Mouse (Mus musculus): ENCODE measurements at regions not wholly inside any gene's neighbourhood (a gene's known extent, or its start where the extent isn't known, plus 50 kb on each side); places are given as distances from the start of the nearest gene placed in this dataset.

GRCm38 (mm10) chr8:49845575-49845974 is 1001.8 kb upstream of the Tenm3 start:
- no peak overlapping the region for H3K9ac ChIP-seq (replicated peaks; ENCODE audit: low read depth, low read length)
- no peaks in the 10 kb centered on the region for H3K36me3 ChIP-seq (ENCODE audit: control insufficient read depth, insufficient read depth, low read length)
- H3K4me1 ChIP-seq (ENCODE audit: control insufficient read depth, insufficient read depth, low read length), result no peaks in the 10 kb centered on the region
- no peaks in the 10 kb centered on the region for H3K9me3 ChIP-seq (ENCODE audit: control insufficient read depth, low read length)
- no peak for ATAC-seq (ENCODE audit: low read depth)
- no peak overlapping the region for H3K4me3 ChIP-seq (ENCODE audit: low read depth, low read length)
- no peak overlapping the region for H3K27ac ChIP-seq (ENCODE audit: low read depth, low read length)
- no peak overlapping the region for H3K4me2 ChIP-seq (ENCODE audit: low read depth, low read length)
- 83% methylated on average over 3 of the region's 3 CpGs for WGBS
- H3K27me3 ChIP-seq (ENCODE audit: control insufficient read depth, insufficient read depth, low read length), result no peaks in the 10 kb centered on the region

GRCm38 (mm10) chr8:49831970-49832369 is 988.2 kb upstream of the Tenm3 start:
- Histone ChIP-seq H3K36me3 (ENCODE audit: control insufficient read depth, insufficient read depth, low read length) (no peaks in the 10 kb centered on the region), H3K9me3 (ENCODE audit: control insufficient read depth, low read length) (no peaks in the 10 kb centered on the region), H3K27me3 (ENCODE audit: control insufficient read depth, insufficient read depth, low read length) (no peaks in the 10 kb centered on the region), H3K4me3 (ENCODE audit: low read depth, low read length) (no peak overlapping the region), H3K9ac (replicated peaks; ENCODE audit: low read depth, low read length) (no peak overlapping the region), H3K4me1 (ENCODE audit: control insufficient read depth, insufficient read depth, low read length) (no peaks in the 10 kb centered on the region), H3K4me2 (ENCODE audit: low read depth, low read length) (no peak overlapping the region), H3K27ac (ENCODE audit: low read depth, low read length) (no peak overlapping the region)
- ATAC-seq (ENCODE audit: low read depth), result no peak

GRCm38 (mm10) chr8:49829345-49829744 is 985.6 kb upstream of the Tenm3 start:
- H3K9ac ChIP-seq (replicated peaks; ENCODE audit: low read depth, low read length), result no peak overlapping the region
- H3K36me3 ChIP-seq (ENCODE audit: control insufficient read depth, insufficient read depth, low read length), result no peaks in the 10 kb centered on the region
- WGBS, result 23% methylated on average over 2 of the region's 2 CpGs
- no peak overlapping the region for H3K4me2 ChIP-seq (ENCODE audit: low read depth, low read length)
- H3K27ac ChIP-seq (ENCODE audit: low read depth, low read length), result no peak overlapping the region
- H3K9me3 ChIP-seq (ENCODE audit: control insufficient read depth, low read length), result no peaks in the 10 kb centered on the region
- ATAC-seq (ENCODE audit: low read depth), result no peak; the same call in 1 of the 2 replicates
- no peaks in the 10 kb centered on the region for H3K4me1 ChIP-seq (ENCODE audit: control insufficient read depth, insufficient read depth, low read length)
- no peak overlapping the region for H3K4me3 ChIP-seq (ENCODE audit: low read depth, low read length)
- no peaks in the 10 kb centered on the region for H3K27me3 ChIP-seq (ENCODE audit: control insufficient read depth, insufficient read depth, low read length)

GRCm38 (mm10) chr8:49826231-49826630 is 982.5 kb upstream of the Tenm3 start:
- no peaks in the 10 kb centered on the region for H3K9me3 ChIP-seq (ENCODE audit: control insufficient read depth, low read length)
- H3K27ac ChIP-seq (ENCODE audit: low read depth, low read length), result no peak overlapping the region
- ATAC-seq (ENCODE audit: low read depth), result no peak

GRCm38 (mm10) chr8:49825000-49825399 is 981.2 kb upstream of the Tenm3 start:
- 70% methylated on average over 5 of the region's 5 CpGs for WGBS
- H3K9ac ChIP-seq (replicated peaks; ENCODE audit: low read depth, low read length), result no peak overlapping the region
- H3K4me1 ChIP-seq (ENCODE audit: control insufficient read depth, insufficient read depth, low read length), result no peaks in the 10 kb centered on the region
- H3K9me3 ChIP-seq (ENCODE audit: control insufficient read depth, low read length), result no peaks in the 10 kb centered on the region
- no peaks in the 10 kb centered on the region for H3K36me3 ChIP-seq (ENCODE audit: control insufficient read depth, insufficient read depth, low read length)
- no peak overlapping the region for H3K4me3 ChIP-seq (ENCODE audit: low read depth, low read length)
- no peak overlapping the region for H3K4me2 ChIP-seq (ENCODE audit: low read depth, low read length)
- H3K27ac ChIP-seq (ENCODE audit: low read depth, low read length), result no peak overlapping the region
- no peak for ATAC-seq (ENCODE audit: low read depth)
- H3K27me3 ChIP-seq (ENCODE audit: control insufficient read depth, insufficient read depth, low read length), result no peaks in the 10 kb centered on the region

More at GRCm38 (mm10) chr8:49826231-49826630, 982.5 kb upstream of the Tenm3 start:
- H3K4me2 ChIP-seq (ENCODE audit: low read depth, low read length), result no peak overlapping the region
- H3K4me3 ChIP-seq (ENCODE audit: low read depth, low read length), result no peak overlapping the region
- no peak overlapping the region for H3K9ac ChIP-seq (replicated peaks; ENCODE audit: low read depth, low read length)
- H3K36me3 ChIP-seq (ENCODE audit: control insufficient read depth, insufficient read depth, low read length), result no peaks in the 10 kb centered on the region
- no peaks in the 10 kb centered on the region for H3K4me1 ChIP-seq (ENCODE audit: control insufficient read depth, insufficient read depth, low read length)
- H3K27me3 ChIP-seq (ENCODE audit: control insufficient read depth, insufficient read depth, low read length), result no peaks in the 10 kb centered on the region

- Histone ChIP-seq H3K4me1 (ENCODE audit: control insufficient read depth, insufficient read depth, low read length) (no peaks in the 10 kb centered on the region), H3K9ac (replicated peaks; ENCODE audit: low read depth, low read length) (no peak overlapping the region), H3K4me2 (ENCODE audit: low read depth, low read length) (no peak overlapping the region), H3K4me3 (ENCODE audit: low read depth, low read length) (no peak overlapping the region), H3K36me3 (ENCODE audit: control insufficient read depth, insufficient read depth, low read length) (no peaks in the 10 kb centered on the region), H3K27me3 (ENCODE audit: control insufficient read depth, insufficient read depth, low read length) (no peaks in the 10 kb centered on the region), H3K27ac (ENCODE audit: low read depth, low read length) (no peak overlapping the region), H3K9me3 (ENCODE audit: control insufficient read depth, low read length) (no peaks in the 10 kb centered on the region)
- ATAC-seq (ENCODE audit: low read depth), result no peak; the same call in 1 of the 2 replicates
- 33% methylated on average over 2 of the region's 2 CpGs for WGBS
Measured at GRCm38 (mm10) chr8:49822791-49823190, 979.0 kb upstream of the Tenm3 start.

GRCm38 (mm10) chr8:49799236-49799635 is 955.5 kb upstream of the Tenm3 start:
- Histone ChIP-seq H3K4me3 (ENCODE audit: low read depth, low read length) (no peak overlapping the region), H3K9me3 (ENCODE audit: control insufficient read depth, low read length) (no peaks in the 10 kb centered on the region), H3K4me2 (ENCODE audit: low read depth, low read length) (no peak overlapping the region), H3K27me3 (ENCODE audit: control insufficient read depth, insufficient read depth, low read length) (no peaks in the 10 kb centered on the region), H3K27ac (ENCODE audit: low read depth, low read length) (no peak overlapping the region), H3K4me1 (ENCODE audit: control insufficient read depth, insufficient read depth, low read length) (0 out of 2 replicates have a peak, but pooled peaks cover 4% of the 10 kb centered on the region), H3K9ac (replicated peaks; ENCODE audit: low read depth, low read length) (no peak overlapping the region), H3K36me3 (ENCODE audit: control insufficient read depth, insufficient read depth, low read length) (no peaks in the 10 kb centered on the region)
- 83% methylated on average over 2 of the region's 2 CpGs for WGBS
- ATAC-seq (ENCODE audit: low read depth), result no peak

- H3K27ac ChIP-seq (ENCODE audit: low read depth, low read length), result no peak overlapping the region
- 0 out of 2 replicates have a peak, but pooled peaks cover 4% of the 10 kb centered on the region for H3K4me1 ChIP-seq (ENCODE audit: control insufficient read depth, insufficient read depth, low read length)
- no peak overlapping the region for H3K9ac ChIP-seq (replicated peaks; ENCODE audit: low read depth, low read length)
- ATAC-seq (ENCODE audit: low read depth), result no peak
- no peak overlapping the region for H3K4me3 ChIP-seq (ENCODE audit: low read depth, low read length)
- H3K4me2 ChIP-seq (ENCODE audit: low read depth, low read length), result no peak overlapping the region
- WGBS, result 46% methylated on average over 3 of the region's 3 CpGs
- no peaks in the 10 kb centered on the region for H3K9me3 ChIP-seq (ENCODE audit: control insufficient read depth, low read length)
- no peaks in the 10 kb centered on the region for H3K27me3 ChIP-seq (ENCODE audit: control insufficient read depth, insufficient read depth, low read length)
- H3K36me3 ChIP-seq (ENCODE audit: control insufficient read depth, insufficient read depth, low read length), result no peaks in the 10 kb centered on the region
Measured at GRCm38 (mm10) chr8:49796741-49797140, 953.0 kb upstream of the Tenm3 start.

GRCm38 (mm10) chr8:49794491-49794890 is 950.7 kb upstream of the Tenm3 start:
- ATAC-seq (ENCODE audit: low read depth), result no peak

GRCm38 (mm10) chr8:49769829-49770228 is 926.1 kb upstream of the Tenm3 start:
- WGBS, result 15% methylated on average over 4 of the region's 4 CpGs
- ATAC-seq (ENCODE audit: low read depth), result no peak
- H3K4me2 ChIP-seq (ENCODE audit: low read depth, low read length), result no peak overlapping the region
- no peaks in the 10 kb centered on the region for H3K36me3 ChIP-seq (ENCODE audit: control insufficient read depth, insufficient read depth, low read length)
- no peaks in the 10 kb centered on the region for H3K4me1 ChIP-seq (ENCODE audit: control insufficient read depth, insufficient read depth, low read length)
- no peaks in the 10 kb centered on the region for H3K27me3 ChIP-seq (ENCODE audit: control insufficient read depth, insufficient read depth, low read length)
- no peak overlapping the region for H3K27ac ChIP-seq (ENCODE audit: low read depth, low read length)
- H3K9me3 ChIP-seq (ENCODE audit: control insufficient read depth, low read length), result no peaks in the 10 kb centered on the region
- no peak overlapping the region for H3K4me3 ChIP-seq (ENCODE audit: low read depth, low read length)
- H3K9ac ChIP-seq (replicated peaks; ENCODE audit: low read depth, low read length), result no peak overlapping the region

More at GRCm38 (mm10) chr8:49794491-49794890, 950.7 kb upstream of the Tenm3 start:
- Histone ChIP-seq H3K9ac (replicated peaks; ENCODE audit: low read depth, low read length) (no peak overlapping the region), H3K27me3 (ENCODE audit: control insufficient read depth, insufficient read depth, low read length) (no peaks in the 10 kb centered on the region), H3K36me3 (ENCODE audit: control insufficient read depth, insufficient read depth, low read length) (no peaks in the 10 kb centered on the region), H3K27ac (ENCODE audit: low read depth, low read length) (no peak overlapping the region), H3K9me3 (ENCODE audit: control insufficient read depth, low read length) (no peaks in the 10 kb centered on the region), H3K4me2 (ENCODE audit: low read depth, low read length) (no peak overlapping the region), H3K4me3 (ENCODE audit: low read depth, low read length) (no peak overlapping the region), H3K4me1 (ENCODE audit: control insufficient read depth, insufficient read depth, low read length) (0 out of 2 replicates have a peak, but pooled peaks cover 4% of the 10 kb centered on the region)
- WGBS, result 78% methylated on average over 1 of the region's 1 CpGs

Measured in neural tube, embryonic 14.5 days (tissue).